Comparison of ENCODE assay signal across 10 mouse cellular contexts in genomic region chr1:180230580-180230979, GRCm38 (mm10). TPM values are rescaled to one million over a fixed set of nuclear protein-coding genes. Genes with fewer than 3 reads are reported as not detected.
DNase-seq lines count a peak whose midpoint lies in the region; ATAC-seq and TF ChIP-seq lines count a peak whose summit lies in the region.
"Had no signal": no experiment of that assay in that cellular context is flagged by ENCODE, and none has a peak within 500 bp of the region (broad histone marks: within the 10 kb centered on the region; RNA-seq: fewer than 3 reads in every experiment).

No protein-coding gene starts in this region.

- H3K27me3 ChIP-seq in forebrain, embryonic 10.5 days (ENCODE audit: poor library complexity, severe bottlenecking), result no peaks in the 10 kb centered on the region
- H3K27me3 ChIP-seq in forebrain, embryonic 15.5 days, result no peaks in the 10 kb centered on the region
- H3K27me3 ChIP-seq: embryonic facial prominence, embryonic 13.5 days; hindbrain, embryonic 15.5 days had no signal

- DNase-seq in forebrain, embryonic 10.5 days (ENCODE audit: extremely low spot score, low spot score), result peak; percentile 47
- no peak for DNase-seq in lung, adult 2 months
- DNase-seq in lung, adult 18-20 months, result no peak
- no peak for DNase-seq in cerebellum, postnatal 4 days (ENCODE audit: low spot score in 2 of 2)
- no peak for DNase-seq in gastrocnemius, adult 8-10 months (ENCODE audit: low spot score in 2 of 2)

- peaks cover 20% of the 10 kb centered on the region for H3K4me1 ChIP-seq in forebrain, embryonic 10.5 days
- H3K4me1 ChIP-seq in forebrain, embryonic 15.5 days, result peaks cover 8% of the 10 kb centered on the region; the same call in 1 of the 2 replicates
- no peaks in the 10 kb centered on the region for H3K4me1 ChIP-seq in lung, adult 2 months (ENCODE audit: control insufficient read depth, insufficient read depth, low read length)
- peaks cover 28% of the 10 kb centered on the region for H3K4me1 ChIP-seq in bone marrow macrophage, adult 2 months (ENCODE audit: control insufficient read depth, insufficient read depth, low read length)
- peaks cover 5% of the 10 kb centered on the region for H3K4me1 ChIP-seq in olfactory bulb, adult 2 months (ENCODE audit: control insufficient read depth, insufficient read depth, low read length)

- H3K27ac ChIP-seq in forebrain, embryonic 10.5 days, result no peak overlapping the region
- no peak overlapping the region for H3K27ac ChIP-seq in forebrain, embryonic 15.5 days (replicated peaks)
- H3K27ac ChIP-seq in bone marrow macrophage, adult 2 months (ENCODE audit: insufficient read depth, low read depth, low read length), result no peak overlapping the region
- H3K27ac ChIP-seq in olfactory bulb, adult 2 months (ENCODE audit: insufficient read depth, low read depth, low read length), result no peak overlapping the region
- H3K27ac ChIP-seq: embryonic facial prominence, embryonic 13.5 days; hindbrain, embryonic 15.5 days had no signal

- no peak overlapping the region for H3K9ac ChIP-seq in forebrain, embryonic 15.5 days (replicated peaks)
- H3K9ac ChIP-seq: embryonic facial prominence, embryonic 13.5 days; hindbrain, embryonic 15.5 days had no signal

- peak; percentile 50 for TF ChIP-seq CTCF in lung, adult 2 months (IDR thresholded peaks at IDR 0.05; ENCODE audit: insufficient read depth, low read length)
- TF ChIP-seq CTCF in bone marrow macrophage, adult 2 months (IDR thresholded peaks at IDR 0.05; ENCODE audit: low read depth, low read length), result peak; percentile 82
- peak; percentile 50; the same call in 1 of the 2 replicates for TF ChIP-seq CTCF in olfactory bulb, adult 2 months (IDR thresholded peaks at IDR 0.05; ENCODE audit: insufficient read depth, low read depth, low read length)

- no peak for TF ChIP-seq POLR2A in lung, adult 2 months (IDR thresholded peaks at IDR 0.05; ENCODE audit: borderline replicate concordance, extremely low read depth, low read depth, low read length)
- no peak for TF ChIP-seq POLR2A in bone marrow macrophage, adult 2 months (IDR thresholded peaks at IDR 0.05; ENCODE audit: borderline replicate concordance, low read depth, low read length)
- TF ChIP-seq POLR2A in olfactory bulb, adult 2 months (IDR thresholded peaks at IDR 0.05; ENCODE audit: insufficient read depth, low read depth, low read length), result no peak

- H3K4me3 ChIP-seq in forebrain, embryonic 10.5 days, result no peak overlapping the region
- H3K4me3 ChIP-seq in forebrain, embryonic 15.5 days, result no peak overlapping the region
- no peak overlapping the region for H3K4me3 ChIP-seq in lung, adult 2 months (replicated peaks; ENCODE audit: extremely low read depth, low read depth, low read length)
- no peak overlapping the region for H3K4me3 ChIP-seq in bone marrow macrophage, adult 2 months (ENCODE audit: insufficient read depth, low read length)
- H3K4me3 ChIP-seq in olfactory bulb, adult 2 months (ENCODE audit: insufficient read depth, low read depth, low read length), result no peak overlapping the region
- H3K4me3 ChIP-seq: embryonic facial prominence, embryonic 13.5 days; hindbrain, embryonic 15.5 days had no signal

- no peaks in the 10 kb centered on the region for H3K9me3 ChIP-seq in forebrain, embryonic 10.5 days
- H3K9me3 ChIP-seq in forebrain, embryonic 15.5 days, result peaks cover 4% of the 10 kb centered on the region; the same call in 1 of the 2 replicates
- H3K9me3 ChIP-seq: embryonic facial prominence, embryonic 13.5 days; hindbrain, embryonic 15.5 days had no signal

- no peaks in the 10 kb centered on the region for H3K36me3 ChIP-seq in forebrain, embryonic 10.5 days (replicated peaks)
- no peaks in the 10 kb centered on the region for H3K36me3 ChIP-seq in forebrain, embryonic 15.5 days
- H3K36me3 ChIP-seq: hindbrain, embryonic 15.5 days had no signal

- no peak overlapping the region for H3K4me2 ChIP-seq in forebrain, embryonic 15.5 days (replicated peaks)
- H3K4me2 ChIP-seq: embryonic facial prominence, embryonic 13.5 days; hindbrain, embryonic 15.5 days had no signal

- 28% methylated on average over 2 of the region's 2 CpGs for WGBS in forebrain, embryonic 10.5 days
- 21% methylated on average over 2 of the region's 2 CpGs for WGBS in forebrain, embryonic 15.5 days
- 38% methylated on average over 2 of the region's 2 CpGs for WGBS in lung, adult 2 months
- 41% methylated on average over 2 of the region's 2 CpGs for WGBS in olfactory bulb, adult 2 months

- no peak for ATAC-seq in forebrain, embryonic 15.5 days (replicated peaks)

RNA-seq across cellular contexts. Expression of gene Coq8a, which starts 31.2 kb away (rescaled TPM):
- polyA plus RNA-seq in forebrain, embryonic 10.5 days (2016; fragmentation: Nextera tagmentation; extraction: Ambion mirVana), result 1.1 TPM in 2 replicates
- 4.5 and 4.6 TPM in 2 replicates for polyA plus RNA-seq in forebrain, embryonic 15.5 days (2015; fragmentation: Nextera tagmentation; extraction: Ambion mirVana)
- polyA plus RNA-seq in lung, adult 2 months (2012; rRNA removed), result 11.1 and 37.6 TPM in 2 replicates
- polyA plus RNA-seq in bone marrow macrophage, adult 2 months (2012; ENCODE audit: insufficient read depth, insufficient read length, missing spikeins), result 13.4 and 14.1 TPM in 2 replicates
- not detected in 2 replicates for polyA plus RNA-seq in olfactory bulb, adult 2 months (2012; ENCODE audit: insufficient read depth, insufficient read length, low replicate concordance, missing spikeins)
- 1,000 to 10,000 TPM in 2 of 4 experiments, 100 to 1,000 TPM in 2; 819 to 1,131 (median 992) TPM for total RNA-seq in gastrocnemius, adult 8-10 months (2022)

RNA-seq across cellular contexts. Expression of gene Psen2, which starts 32.7 kb away (rescaled TPM):
- polyA plus RNA-seq in forebrain, embryonic 10.5 days (2016; fragmentation: Nextera tagmentation; extraction: Ambion mirVana), result 6.4 and 6.5 TPM in 2 replicates
- polyA plus RNA-seq in forebrain, embryonic 15.5 days (2015; fragmentation: Nextera tagmentation; extraction: Ambion mirVana), result 9.9 and 13.8 TPM in 2 replicates
- 70.0 and 74.4 TPM in 2 replicates for polyA plus RNA-seq in lung, adult 2 months (2012; rRNA removed)
- polyA plus RNA-seq in bone marrow macrophage, adult 2 months (2012; ENCODE audit: insufficient read depth, insufficient read length, missing spikeins), result 70.9 and 82.6 TPM in 2 replicates
- not detected in 2 replicates for polyA plus RNA-seq in olfactory bulb, adult 2 months (2012; ENCODE audit: insufficient read depth, insufficient read length, low replicate concordance, missing spikeins)
- total RNA-seq in gastrocnemius, adult 8-10 months (2022), result 1 to 10 TPM; 7.2 to 8.1 (median 7.8) TPM
